Mouse (Mus musculus): ENCODE data around the gene Dbx2. TPM values are rescaled to one million over a fixed set of nuclear protein-coding genes. Genes with fewer than 3 reads are reported as not detected.

Dbx2 gene
- polyA plus RNA-seq, 1 experiment = not detected

GRCm38 (mm10) chr15:95639829-95640134 lies 16.0 kb downstream of the Dbx2 start:
- no peak for DNase-seq (ENCODE audit: low read depth in 1 of 2, low spot score in 2 of 2)
- 81% methylated on average over 9 of the region's 9 CpGs for WGBS
- no peaks in the 10 kb centered on the region for H3K27me3 ChIP-seq (ENCODE audit: control insufficient read depth, insufficient read depth, low read length)
- H3K4me3 ChIP-seq (ENCODE audit: extremely low read depth, insufficient read depth, insufficient read length) = no peak overlapping the region
- TF ChIP-seq CTCF (IDR thresholded peaks at IDR 0.05; ENCODE audit: extremely low read depth, insufficient read depth, insufficient read length, insufficient replicate concordance) = no peak
- no peak overlapping the region for H3K27ac ChIP-seq (ENCODE audit: insufficient read depth, low read length)
- H3K36me3 ChIP-seq (ENCODE audit: control insufficient read depth, insufficient read depth, low read length) = no peaks in the 10 kb centered on the region
- H3K4me1 ChIP-seq (ENCODE audit: control insufficient read depth, insufficient read depth, insufficient read length) = no peaks in the 10 kb centered on the region

DNA sequence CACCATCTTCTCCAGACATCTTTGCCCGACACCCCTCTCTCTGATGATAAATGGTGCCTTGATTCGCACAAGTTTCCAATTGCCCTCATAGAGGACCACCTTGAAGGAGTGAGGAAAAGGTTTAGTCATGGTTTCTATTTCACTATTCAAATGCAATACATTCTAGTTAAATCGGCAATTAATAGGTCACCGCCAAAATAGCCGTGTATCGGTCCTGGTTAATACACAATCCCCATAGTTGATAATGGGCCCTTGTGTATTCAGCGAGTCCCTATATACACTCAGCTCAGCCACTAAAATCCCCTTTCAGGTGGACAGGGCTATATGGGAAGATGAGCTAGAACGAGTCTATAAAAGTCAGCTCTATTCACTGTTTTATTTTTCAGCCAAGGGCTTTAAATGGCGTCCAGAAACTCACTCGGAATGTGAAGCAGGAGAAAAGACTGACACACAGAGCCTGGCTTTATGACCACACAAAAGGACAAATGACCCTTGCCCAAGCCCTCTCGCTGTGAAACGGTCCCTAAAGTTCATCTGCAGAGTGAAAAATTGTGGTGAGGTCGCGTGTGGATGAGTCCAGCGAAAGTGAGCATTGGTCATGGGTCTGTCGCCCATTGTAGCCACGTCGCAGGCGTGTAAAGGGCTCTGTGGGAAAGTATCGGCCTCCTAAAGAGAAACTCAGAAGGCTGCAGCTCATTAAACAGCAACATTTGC lies 16.5 kb downstream of the Dbx2 start:
- DNase-seq (ENCODE audit: low read depth in 1 of 2, low spot score in 2 of 2) = no peak
- WGBS = 93% methylated on average over 20 of the region's 20 CpGs
- no peaks in the 10 kb centered on the region for H3K4me1 ChIP-seq (ENCODE audit: control insufficient read depth, insufficient read depth, insufficient read length)

GRCm38 (mm10) chr15:95624396-95624795 lies 31.4 kb downstream of the Dbx2 start:
- Histone ChIP-seq H3K27me3 (ENCODE audit: control insufficient read depth, insufficient read depth, low read length) (no peaks in the 10 kb centered on the region), H3K36me3 (ENCODE audit: control insufficient read depth, insufficient read depth, low read length) (no peaks in the 10 kb centered on the region), H3K4me1 (ENCODE audit: control insufficient read depth, insufficient read depth, insufficient read length) (no peaks in the 10 kb centered on the region), H3K27ac (ENCODE audit: insufficient read depth, low read length) (no peak overlapping the region), H3K4me3 (ENCODE audit: extremely low read depth, insufficient read depth, insufficient read length) (no peak overlapping the region)
- TF ChIP-seq POLR2A (IDR thresholded peaks at IDR 0.05; ENCODE audit: low read depth, low read length) = no peak
- no peak for TF ChIP-seq CTCF (IDR thresholded peaks at IDR 0.05; ENCODE audit: extremely low read depth, insufficient read depth, insufficient read length, insufficient replicate concordance)
- 75% methylated on average over 4 of the region's 4 CpGs for WGBS
- no peak for DNase-seq (ENCODE audit: low read depth in 1 of 2, low spot score in 2 of 2)

More for the DNA sequence above, 16.5 kb downstream of the Dbx2 start:
- Histone ChIP-seq H3K27ac (ENCODE audit: insufficient read depth, low read length) (no peak overlapping the region), H3K4me3 (ENCODE audit: extremely low read depth, insufficient read depth, insufficient read length) (no peak overlapping the region), H3K27me3 (ENCODE audit: control insufficient read depth, insufficient read depth, low read length) (no peaks in the 10 kb centered on the region), H3K36me3 (ENCODE audit: control insufficient read depth, insufficient read depth, low read length) (no peaks in the 10 kb centered on the region)
- TF ChIP-seq CTCF (IDR thresholded peaks at IDR 0.05; ENCODE audit: extremely low read depth, insufficient read depth, insufficient read length, insufficient replicate concordance) (no peak), POLR2A (IDR thresholded peaks at IDR 0.05; ENCODE audit: low read depth, low read length) (no peak)

- Histone ChIP-seq H3K4me1 (ENCODE audit: control insufficient read depth, insufficient read depth, insufficient read length) (no peaks in the 10 kb centered on the region), H3K36me3 (ENCODE audit: control insufficient read depth, insufficient read depth, low read length) (no peaks in the 10 kb centered on the region), H3K4me3 (ENCODE audit: extremely low read depth, insufficient read depth, insufficient read length) (no peak overlapping the region), H3K27ac (ENCODE audit: insufficient read depth, low read length) (no peak overlapping the region), H3K27me3 (ENCODE audit: control insufficient read depth, insufficient read depth, low read length) (no peaks in the 10 kb centered on the region)
- WGBS = 73% methylated on average over 8 of the region's 8 CpGs
- TF ChIP-seq CTCF (IDR thresholded peaks at IDR 0.05; ENCODE audit: extremely low read depth, insufficient read depth, insufficient read length, insufficient replicate concordance) (no peak), POLR2A (IDR thresholded peaks at IDR 0.05; ENCODE audit: low read depth, low read length) (no peak)
- no peak for DNase-seq (ENCODE audit: low read depth in 1 of 2, low spot score in 2 of 2)
These were observed 33.0 kb downstream of the Dbx2 start for GRCm38 (mm10) chr15:95622797-95623196.

DNA sequence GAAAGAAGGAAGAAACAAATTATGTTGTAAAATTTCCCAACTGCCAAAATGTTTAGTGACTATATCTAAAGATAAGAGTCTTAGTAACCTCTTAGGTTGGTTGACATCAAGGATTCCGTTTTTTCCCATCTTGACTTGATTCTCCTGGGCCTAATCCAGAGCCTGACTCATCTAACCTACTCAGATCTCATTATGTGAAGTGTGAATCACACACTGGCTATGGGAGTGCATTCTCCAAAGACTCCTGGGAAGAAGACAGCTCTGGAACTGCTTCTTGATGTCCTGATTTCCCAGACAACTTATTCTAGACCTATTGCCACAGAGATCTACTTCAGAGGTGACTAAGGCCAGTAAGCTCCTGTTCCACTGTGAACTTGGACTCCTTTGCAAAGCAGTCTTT lies 43.2 kb downstream of the Dbx2 start:
- Histone ChIP-seq H3K4me3 (ENCODE audit: extremely low read depth, insufficient read depth, insufficient read length) (no peak overlapping the region), H3K27ac (ENCODE audit: insufficient read depth, low read length) (no peak overlapping the region), H3K27me3 (ENCODE audit: control insufficient read depth, insufficient read depth, low read length) (no peaks in the 10 kb centered on the region), H3K36me3 (ENCODE audit: control insufficient read depth, insufficient read depth, low read length) (no peaks in the 10 kb centered on the region), H3K4me1 (ENCODE audit: control insufficient read depth, insufficient read depth, insufficient read length) (no peaks in the 10 kb centered on the region)
- DNase-seq (ENCODE audit: low read depth in 1 of 2, low spot score in 2 of 2) = no peak
- 79% methylated on average over 1 of the region's 1 CpGs for WGBS
- TF ChIP-seq POLR2A (IDR thresholded peaks at IDR 0.05; ENCODE audit: low read depth, low read length) = no peak
- TF ChIP-seq CTCF (IDR thresholded peaks at IDR 0.05; ENCODE audit: extremely low read depth, insufficient read depth, insufficient read length, insufficient replicate concordance) = no peak

GRCm38 (mm10) chr15:95601179-95601578 lies 54.6 kb downstream of the Dbx2 start:
- 82% methylated on average over 6 of the region's 6 CpGs for WGBS
- no peaks in the 10 kb centered on the region for H3K36me3 ChIP-seq (ENCODE audit: control insufficient read depth, insufficient read depth, low read length)
- TF ChIP-seq CTCF (IDR thresholded peaks at IDR 0.05; ENCODE audit: extremely low read depth, insufficient read depth, insufficient read length, insufficient replicate concordance) (no peak), POLR2A (IDR thresholded peaks at IDR 0.05; ENCODE audit: low read depth, low read length) (no peak)
- no peak for DNase-seq (ENCODE audit: low read depth in 1 of 2, low spot score in 2 of 2)
- H3K27me3 ChIP-seq (ENCODE audit: control insufficient read depth, insufficient read depth, low read length) = no peaks in the 10 kb centered on the region
- no peak overlapping the region for H3K4me3 ChIP-seq (ENCODE audit: extremely low read depth, insufficient read depth, insufficient read length)
- H3K27ac ChIP-seq (ENCODE audit: insufficient read depth, low read length) = no peak overlapping the region
- H3K4me1 ChIP-seq (ENCODE audit: control insufficient read depth, insufficient read depth, insufficient read length) = no peaks in the 10 kb centered on the region

DNA sequence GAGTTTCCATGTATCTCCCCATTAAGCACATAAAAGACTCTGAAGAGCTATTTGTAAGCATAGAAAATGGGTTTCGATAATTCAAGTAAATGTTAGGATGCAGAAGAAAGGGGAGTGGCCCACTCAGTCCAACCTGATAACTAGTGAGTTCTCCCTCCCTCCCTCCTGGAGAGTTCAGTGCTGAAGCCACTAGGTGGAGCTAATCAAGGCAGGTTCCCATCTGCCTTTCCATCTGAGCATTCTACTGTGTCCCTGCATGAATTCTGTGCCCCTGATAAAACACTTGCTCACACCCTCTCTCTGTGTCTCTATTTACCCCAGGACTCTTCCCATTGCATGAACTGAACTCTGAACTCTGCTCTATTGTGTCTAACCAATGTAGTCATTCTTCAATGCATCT lies 57.1 kb downstream of the Dbx2 start:
- no peak for TF ChIP-seq POLR2A (IDR thresholded peaks at IDR 0.05; ENCODE audit: low read depth, low read length)
- TF ChIP-seq CTCF (IDR thresholded peaks at IDR 0.05; ENCODE audit: extremely low read depth, insufficient read depth, insufficient read length, insufficient replicate concordance) = no peak
- no peak for DNase-seq (ENCODE audit: low read depth in 1 of 2, low spot score in 2 of 2)
- no peaks in the 10 kb centered on the region for H3K36me3 ChIP-seq (ENCODE audit: control insufficient read depth, insufficient read depth, low read length)
- H3K27ac ChIP-seq (ENCODE audit: insufficient read depth, low read length) = no peak overlapping the region
- H3K4me3 ChIP-seq (ENCODE audit: extremely low read depth, insufficient read depth, insufficient read length) = no peak overlapping the region
- WGBS = 58% methylated on average over 1 of the region's 1 CpGs
- no peaks in the 10 kb centered on the region for H3K4me1 ChIP-seq (ENCODE audit: control insufficient read depth, insufficient read depth, insufficient read length)
- no peaks in the 10 kb centered on the region for H3K27me3 ChIP-seq (ENCODE audit: control insufficient read depth, insufficient read depth, low read length)

All from spleen, adult 2 months (tissue).